13 mouse cellular contexts compared by ENCODE assay signal in the genomic region with DNA sequence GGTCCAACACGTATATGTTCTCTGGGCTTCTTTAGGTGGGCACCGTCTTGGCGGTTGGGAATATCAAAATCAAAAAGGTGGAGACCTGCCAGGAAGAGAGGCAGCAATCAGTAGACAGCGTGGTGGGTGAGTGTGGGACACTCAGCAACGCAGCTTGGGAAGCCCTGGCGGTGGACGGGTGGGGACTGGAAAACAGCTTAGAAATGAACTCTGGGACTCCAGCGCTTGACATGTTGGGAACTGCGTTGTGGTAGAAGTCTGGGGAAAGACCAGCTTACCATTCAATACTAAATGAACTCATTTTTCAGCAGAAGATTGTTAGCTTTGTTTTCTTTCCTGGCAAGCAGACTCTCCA. TPM values are rescaled to one million over a fixed set of nuclear protein-coding genes. Genes with fewer than 3 reads are reported as not detected.
DNase-seq lines count a peak whose midpoint lies in the region; ATAC-seq and TF ChIP-seq lines count a peak whose summit lies in the region.
"Had no signal": no experiment of that assay in that cellular context is flagged by ENCODE, and none has a peak within 500 bp of the region (broad histone marks: within the 10 kb centered on the region; RNA-seq: fewer than 3 reads in every experiment).

No protein-coding gene starts in this region.

- 36% methylated on average over 9 of the region's 9 CpGs for WGBS in heart, adult 2 months
- 46% methylated on average over 9 of the region's 9 CpGs for WGBS in lung, embryonic 16.5 days
- WGBS in limb, embryonic 14.5 days: 49% methylated on average over 9 of the region's 9 CpGs
- 46% methylated on average over 9 of the region's 9 CpGs for WGBS in stomach, postnatal 0 days

- TF ChIP-seq CTCF in heart, adult 2 months (IDR thresholded peaks at IDR 0.05): no peak
- TF ChIP-seq CTCF in stomach, postnatal 0 days (IDR thresholded peaks at IDR 0.05; ENCODE audit: low read depth): no peak

- H3K4me3 ChIP-seq in heart, adult 2 months: peak overlapping the region; percentile 42
- no peak overlapping the region for H3K4me3 ChIP-seq in lung, embryonic 16.5 days (ENCODE audit: low read length)
- no peak overlapping the region for H3K4me3 ChIP-seq in limb, embryonic 14.5 days (replicated peaks; ENCODE audit: low read length)
- H3K4me3 ChIP-seq in stomach, postnatal 0 days (ENCODE audit: low read depth, low read length): no peak overlapping the region; the same call in 1 of the 2 replicates
- H3K4me3 ChIP-seq: forebrain, embryonic 15.5 days had no signal

- H3K9me3 ChIP-seq in lung, embryonic 16.5 days (ENCODE audit: control insufficient read depth, low read length): no peaks in the 10 kb centered on the region
- H3K9me3 ChIP-seq in limb, embryonic 14.5 days (ENCODE audit: control insufficient read depth, low read length): no peaks in the 10 kb centered on the region
- H3K9me3 ChIP-seq in stomach, postnatal 0 days (ENCODE audit: control insufficient read depth, low read length): no peaks in the 10 kb centered on the region
- H3K9me3 ChIP-seq: forebrain, embryonic 15.5 days had no signal

- peak; percentile 46 for DNase-seq in heart, adult 2 months
- no peak for DNase-seq in heart, postnatal 25 days (ENCODE audit: low spot score)
- no peak for DNase-seq in lung, adult 18-20 months
- no peak for DNase-seq in limb, embryonic 14.5 days (ENCODE audit: low spot score)
- no peak for DNase-seq in stomach, postnatal 0 days (ENCODE audit: low spot score)
- no peak for DNase-seq in retina, embryonic 14.5 days (ENCODE audit: low spot score)
- DNase-seq in natural killer cell, adult 2 months (ENCODE audit: low spot score in 2 of 2): no peak
- DNase-seq: adrenal gland, adult 2 months; cerebellum, adult 11 months; midbrain, embryonic 14.5 days; right cerebral cortex, postnatal 14 days had no signal

- no peaks in the 10 kb centered on the region for H3K79me2 ChIP-seq in heart, adult 2 months (replicated peaks; ENCODE audit: control insufficient read depth, insufficient read depth, low read length)

- ATAC-seq in lung, embryonic 16.5 days (ENCODE audit: low read depth): 0 out of 2 replicates have a peak, but pooled peaks have one; percentile 18
- ATAC-seq in limb, embryonic 14.5 days (ENCODE audit: low FRiP score, low read depth): no peak
- ATAC-seq in stomach, postnatal 0 days (ENCODE audit: low FRiP score, low TSS enrichment): peak; percentile 38; the same call in 1 of the 2 replicates
- ATAC-seq: forebrain, embryonic 15.5 days had no signal

- H3K9ac ChIP-seq in heart, adult 2 months (ENCODE audit: low read depth, low read length): peak overlapping the region; percentile 17
- H3K9ac ChIP-seq in lung, embryonic 16.5 days (ENCODE audit: low read length): no peak overlapping the region
- no peak overlapping the region for H3K9ac ChIP-seq in limb, embryonic 14.5 days (ENCODE audit: low read depth, low read length, severe bottlenecking)
- no peak overlapping the region for H3K9ac ChIP-seq in stomach, postnatal 0 days (ENCODE audit: low read length)
- H3K9ac ChIP-seq: forebrain, embryonic 15.5 days had no signal

- H3K27ac ChIP-seq in heart, adult 2 months: peak overlapping the region; percentile 80
- peak overlapping the region; percentile 2 for H3K27ac ChIP-seq in lung, embryonic 16.5 days (ENCODE audit: low read length)
- peak overlapping the region; percentile 33; the same call in 1 of the 2 replicates for H3K27ac ChIP-seq in limb, embryonic 14.5 days (replicated peaks; ENCODE audit: low read depth, low read length)
- H3K27ac ChIP-seq in stomach, postnatal 0 days (replicated peaks): no peak overlapping the region
- H3K27ac ChIP-seq: forebrain, embryonic 15.5 days had no signal

- no peak for TF ChIP-seq POLR2A in heart, adult 2 months (IDR thresholded peaks at IDR 0.05; ENCODE audit: insufficient read depth, low read depth, low read length)
- no peak for TF ChIP-seq POLR2A in limb, embryonic 14.5 days (IDR thresholded peaks at IDR 0.05; ENCODE audit: borderline replicate concordance, extremely low read depth, insufficient read depth, insufficient read length)

- TF ChIP-seq EP300 in heart, adult 2 months (IDR thresholded peaks at IDR 0.05; ENCODE audit: insufficient read depth, low read depth, low read length): no peak
- TF ChIP-seq EP300 in stomach, postnatal 0 days (optimal IDR thresholded peaks at IDR 0.05): no peak

- H3K36me3 ChIP-seq in heart, adult 2 months (ENCODE audit: control insufficient read depth, insufficient read depth, low read length): peaks cover 3% of the 10 kb centered on the region
- H3K36me3 ChIP-seq in lung, embryonic 16.5 days (ENCODE audit: control insufficient read depth, insufficient read depth, low read length): no peaks in the 10 kb centered on the region
- no peaks in the 10 kb centered on the region for H3K36me3 ChIP-seq in limb, embryonic 14.5 days (ENCODE audit: control insufficient read depth, insufficient read depth, low read length)
- H3K36me3 ChIP-seq in stomach, postnatal 0 days (ENCODE audit: control insufficient read depth, insufficient read depth, low read length): no peaks in the 10 kb centered on the region
- H3K36me3 ChIP-seq: forebrain, embryonic 15.5 days had no signal

- H3K4me1 ChIP-seq in heart, adult 2 months (ENCODE audit: control insufficient read depth, insufficient read depth, low read length): peaks cover 9% of the 10 kb centered on the region
- H3K4me1 ChIP-seq in lung, embryonic 16.5 days (replicated peaks; ENCODE audit: control insufficient read depth, insufficient read depth, low read length): peaks cover 23% of the 10 kb centered on the region
- peaks cover 30% of the 10 kb centered on the region for H3K4me1 ChIP-seq in limb, embryonic 14.5 days (ENCODE audit: control insufficient read depth, insufficient read depth, low read length)
- H3K4me1 ChIP-seq in stomach, postnatal 0 days (replicated peaks; ENCODE audit: control insufficient read depth, insufficient read depth): peaks cover 5% of the 10 kb centered on the region
- H3K4me1 ChIP-seq: forebrain, embryonic 15.5 days had no signal

- intact Hi-C loops in heart, adult 2 months (cut with DNase I): loop anchor here (2.0 kb wide), 1 partner anchor 121 kb away; no protein-coding TSS in a partner anchor
- intact Hi-C loops in heart, postnatal 25 days (cut with DNase I): loop anchor here (5.0 kb wide), 2 partner anchors 37 to 123 kb away; no protein-coding TSS in a partner anchor

- H3K27me3 ChIP-seq in heart, adult 2 months (ENCODE audit: control insufficient read depth, insufficient read depth, low read length): no peaks in the 10 kb centered on the region
- H3K27me3 ChIP-seq in lung, embryonic 16.5 days (ENCODE audit: control insufficient read depth, insufficient read depth, low read depth, low read length): no peaks in the 10 kb centered on the region
- H3K27me3 ChIP-seq in limb, embryonic 14.5 days (ENCODE audit: control insufficient read depth, insufficient read depth, low read length): no peaks in the 10 kb centered on the region
- no peaks in the 10 kb centered on the region for H3K27me3 ChIP-seq in stomach, postnatal 0 days (ENCODE audit: control insufficient read depth, insufficient read depth, low read length)
- H3K27me3 ChIP-seq: forebrain, embryonic 15.5 days had no signal

- peak overlapping the region; percentile 16 for H3K4me2 ChIP-seq in lung, embryonic 16.5 days (ENCODE audit: low read depth, low read length)
- H3K4me2 ChIP-seq in limb, embryonic 14.5 days (replicated peaks; ENCODE audit: low read depth, low read length, severe bottlenecking): no peak overlapping the region
- peak overlapping the region; percentile 37 for H3K4me2 ChIP-seq in stomach, postnatal 0 days (replicated peaks; ENCODE audit: low read depth)
- H3K4me2 ChIP-seq: forebrain, embryonic 15.5 days had no signal

RNA-seq across cellular contexts. Expression of a gene that starts 3.8 kb away (rescaled TPM):
- total RNA-seq in heart, adult 2 months (2021): 10 to 100 TPM; 22.1 to 29.6 TPM
- 13.5 and 18.1 TPM in 2 replicates for polyA plus RNA-seq in heart, adult 2 months (2012; rRNA removed)
- 10 to 100 TPM; 23.4 to 32.5 TPM for total RNA-seq in heart, postnatal 25 days (2021)
- polyA plus RNA-seq in lung, embryonic 16.5 days (2015; fragmentation: Nextera tagmentation; extraction: Ambion mirVana): 38.1 and 42.4 TPM in 2 replicates
- polyA plus RNA-seq in limb, embryonic 14.5 days (2012; rRNA removed): 57.3 and 60.8 TPM in 2 replicates
- 49.7 and 52.6 TPM in 2 replicates for polyA plus RNA-seq in limb, embryonic 14.5 days (2014; fragmentation: Nextera tagmentation; extraction: Ambion mirVana)
- polyA plus RNA-seq in stomach, postnatal 0 days (2015; fragmentation: Nextera tagmentation; extraction: Ambion mirVana): 12.3 and 12.4 TPM in 2 replicates

Comparison
In these comparisons a context has a peak if more than half of its experiments do, and no peak if none do; other contexts are left out.
1. DNase-seq: peak in heart, adult 2 months (2 of 2); none in heart, postnatal 25 days (single experiment), lung, adult 18-20 months (0 of 2), limb, embryonic 14.5 days (single experiment), stomach, postnatal 0 days (single experiment), retina, embryonic 14.5 days (single experiment) and natural killer cell, adult 2 months (0 of 2).